Mouse (Mus musculus): ENCODE measurements at regions not wholly inside any gene's neighbourhood (a gene's known extent, or its start where the extent isn't known, plus 50 kb on each side); places are given as distances from the start of the nearest gene placed in this dataset.

GRCm38 (mm10) chr9:13963796-13964195 lies 136.3 kb downstream of the Fam76b start:
- no peaks in the 10 kb centered on the region for H3K36me3 ChIP-seq (replicated peaks; ENCODE audit: control insufficient read depth, insufficient read depth, low read length)
- H3K4me2 ChIP-seq (ENCODE audit: low read depth, low read length) = no peak overlapping the region
- no peak overlapping the region for H3K4me3 ChIP-seq (ENCODE audit: low read depth, low read length)
- no peak for TF ChIP-seq CTCF (IDR thresholded peaks at IDR 0.05; ENCODE audit: low read depth)
- no peak for TF ChIP-seq EP300 (IDR thresholded peaks at IDR 0.05; ENCODE audit: low read depth)
- H3K9ac ChIP-seq (replicated peaks; ENCODE audit: low read depth, low read length) = no peak overlapping the region
- no peaks in the 10 kb centered on the region for H3K27me3 ChIP-seq (ENCODE audit: control insufficient read depth, insufficient read depth, low read length)
- DNase-seq (ENCODE audit: low spot score) (no peak), ATAC-seq (ENCODE audit: insufficient read depth, low read depth) (no peak)
- WGBS = 68% methylated on average over 3 of the region's 3 CpGs
- H3K4me1 ChIP-seq (ENCODE audit: control insufficient read depth, insufficient read depth) = 0 out of 2 replicates have a peak, but pooled peaks cover 6% of the 10 kb centered on the region
- no peaks in the 10 kb centered on the region for H3K9me3 ChIP-seq (replicated peaks; ENCODE audit: control insufficient read depth, low read length)
- H3K27ac ChIP-seq (ENCODE audit: low read depth) = no peak overlapping the region

- 87% methylated on average over 4 of the region's 4 CpGs for WGBS
- Histone ChIP-seq H3K9me3 (replicated peaks; ENCODE audit: control insufficient read depth, low read length) (no peaks in the 10 kb centered on the region), H3K27me3 (ENCODE audit: control insufficient read depth, insufficient read depth, low read length) (no peaks in the 10 kb centered on the region), H3K36me3 (replicated peaks; ENCODE audit: control insufficient read depth, insufficient read depth, low read length) (no peaks in the 10 kb centered on the region), H3K4me2 (ENCODE audit: low read depth, low read length) (no peak overlapping the region), H3K9ac (replicated peaks; ENCODE audit: low read depth, low read length) (no peak overlapping the region), H3K27ac (ENCODE audit: low read depth) (no peak overlapping the region), H3K4me3 (ENCODE audit: low read depth, low read length) (no peak overlapping the region), H3K4me1 (ENCODE audit: control insufficient read depth, insufficient read depth) (peaks cover 10% of the 10 kb centered on the region; the same call in 1 of the 2 replicates)
- ATAC-seq (ENCODE audit: insufficient read depth, low read depth) (no peak), DNase-seq (ENCODE audit: low spot score) (no peak)
- no peak for TF ChIP-seq CTCF (IDR thresholded peaks at IDR 0.05; ENCODE audit: low read depth)
- no peak for TF ChIP-seq EP300 (IDR thresholded peaks at IDR 0.05; ENCODE audit: low read depth)
Observed at GRCm38 (mm10) chr9:13964256-13964655, 136.7 kb downstream of the Fam76b start.

DNA sequence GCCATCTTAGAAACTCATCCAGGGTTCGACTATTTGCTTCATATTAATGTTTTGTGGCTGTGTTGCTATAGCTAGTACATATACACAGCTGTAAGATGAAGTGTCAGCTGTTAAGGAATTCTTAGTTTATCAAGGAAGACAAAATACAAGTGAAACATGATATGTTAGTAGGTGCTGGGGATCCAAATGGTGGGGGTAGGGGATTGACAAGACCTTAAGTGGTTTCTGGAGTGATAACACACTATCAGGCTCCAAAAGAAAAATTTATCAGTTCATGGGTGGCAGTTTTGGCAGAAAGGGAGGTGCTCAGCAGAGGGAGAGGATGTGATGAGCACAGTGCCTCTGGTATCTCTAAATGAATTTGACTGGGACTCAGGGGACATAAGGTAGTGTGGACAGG lies 138.7 kb downstream of the Fam76b start:
- Histone ChIP-seq H3K27me3 (ENCODE audit: control insufficient read depth, insufficient read depth, low read length) (no peaks in the 10 kb centered on the region), H3K4me2 (ENCODE audit: low read depth, low read length) (no peak overlapping the region), H3K9me3 (replicated peaks; ENCODE audit: control insufficient read depth, low read length) (no peaks in the 10 kb centered on the region), H3K4me1 (ENCODE audit: control insufficient read depth, insufficient read depth) (peaks cover 12% of the 10 kb centered on the region; the same call in 1 of the 2 replicates), H3K27ac (ENCODE audit: low read depth) (no peak overlapping the region), H3K36me3 (replicated peaks; ENCODE audit: control insufficient read depth, insufficient read depth, low read length) (no peaks in the 10 kb centered on the region), H3K9ac (replicated peaks; ENCODE audit: low read depth, low read length) (no peak overlapping the region), H3K4me3 (ENCODE audit: low read depth, low read length) (no peak overlapping the region)
- 74% methylated on average over 1 of the region's 1 CpGs for WGBS
- ATAC-seq (ENCODE audit: insufficient read depth, low read depth) = no peak
- TF ChIP-seq EP300 (IDR thresholded peaks at IDR 0.05; ENCODE audit: low read depth) = no peak
- no peak for TF ChIP-seq CTCF (IDR thresholded peaks at IDR 0.05; ENCODE audit: low read depth)
- DNase-seq (ENCODE audit: low spot score) = no peak

GRCm38 (mm10) chr9:13969262-13969661 lies 141.7 kb downstream of the Fam76b start:
- H3K27ac ChIP-seq (ENCODE audit: low read depth) = peak overlapping the region; percentile 49; the same call in 1 of the 2 replicates
- ATAC-seq (ENCODE audit: insufficient read depth, low read depth) = peak; percentile 80
- H3K9ac ChIP-seq (replicated peaks; ENCODE audit: low read depth, low read length) = no peak overlapping the region
- H3K4me3 ChIP-seq (ENCODE audit: low read depth, low read length) = no peak overlapping the region
- DNase-seq (ENCODE audit: low spot score) = peak; percentile 63
- no peak overlapping the region for H3K4me2 ChIP-seq (ENCODE audit: low read depth, low read length)
- WGBS = 57% methylated on average over 1 of the region's 1 CpGs
- H3K9me3 ChIP-seq (replicated peaks; ENCODE audit: control insufficient read depth, low read length) = no peaks in the 10 kb centered on the region
- TF ChIP-seq CTCF (IDR thresholded peaks at IDR 0.05; ENCODE audit: low read depth) (no peak), EP300 (IDR thresholded peaks at IDR 0.05; ENCODE audit: low read depth) (no peak)
- no peaks in the 10 kb centered on the region for H3K27me3 ChIP-seq (ENCODE audit: control insufficient read depth, insufficient read depth, low read length)
- H3K4me1 ChIP-seq (ENCODE audit: control insufficient read depth, insufficient read depth) = peaks cover 12% of the 10 kb centered on the region; the same call in 1 of the 2 replicates
- no peaks in the 10 kb centered on the region for H3K36me3 ChIP-seq (replicated peaks; ENCODE audit: control insufficient read depth, insufficient read depth, low read length)

DNA sequence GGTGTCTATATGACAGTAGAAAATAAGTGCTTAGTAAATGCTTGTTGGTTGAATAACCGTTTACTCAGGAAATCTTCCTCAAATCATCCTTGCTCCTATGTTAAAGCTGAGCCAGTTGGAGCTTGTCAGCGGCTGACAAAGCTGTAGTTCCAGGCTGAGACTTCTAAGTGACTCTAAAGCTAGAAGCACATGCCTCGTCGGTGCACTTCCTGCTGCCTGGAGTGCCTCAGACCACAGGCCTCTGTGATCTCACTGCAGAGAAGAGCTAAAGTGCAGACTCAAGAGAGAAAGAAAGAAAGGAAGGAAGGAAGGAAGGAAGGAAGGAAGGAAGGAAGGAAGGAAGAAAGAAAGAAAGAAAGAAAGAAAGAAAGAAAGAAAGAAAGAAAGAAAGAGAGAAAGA lies 146.1 kb downstream of the Fam76b start:
- no peaks in the 10 kb centered on the region for H3K27me3 ChIP-seq (ENCODE audit: control insufficient read depth, insufficient read depth, low read length)
- no peaks in the 10 kb centered on the region for H3K36me3 ChIP-seq (replicated peaks; ENCODE audit: control insufficient read depth, insufficient read depth, low read length)
- no peak overlapping the region for H3K27ac ChIP-seq (ENCODE audit: low read depth)
- H3K4me3 ChIP-seq (ENCODE audit: low read depth, low read length) = no peak overlapping the region
- no peak overlapping the region for H3K9ac ChIP-seq (replicated peaks; ENCODE audit: low read depth, low read length)
- DNase-seq (ENCODE audit: low spot score) (no peak), ATAC-seq (ENCODE audit: insufficient read depth, low read depth) (no peak)
- WGBS = 45% methylated on average over 4 of the region's 4 CpGs
- TF ChIP-seq CTCF (IDR thresholded peaks at IDR 0.05; ENCODE audit: low read depth) (no peak), EP300 (IDR thresholded peaks at IDR 0.05; ENCODE audit: low read depth) (no peak)
- no peaks in the 10 kb centered on the region for H3K9me3 ChIP-seq (replicated peaks; ENCODE audit: control insufficient read depth, low read length)
- no peak overlapping the region for H3K4me2 ChIP-seq (ENCODE audit: low read depth, low read length)
- H3K4me1 ChIP-seq (ENCODE audit: control insufficient read depth, insufficient read depth) = peaks cover 7% of the 10 kb centered on the region; the same call in 1 of the 2 replicates

- DNase-seq (ENCODE audit: low spot score) = no peak
- Histone ChIP-seq H3K36me3 (replicated peaks; ENCODE audit: control insufficient read depth, insufficient read depth, low read length) (no peaks in the 10 kb centered on the region), H3K27me3 (ENCODE audit: control insufficient read depth, insufficient read depth, low read length) (no peaks in the 10 kb centered on the region), H3K4me2 (ENCODE audit: low read depth, low read length) (no peak overlapping the region), H3K27ac (ENCODE audit: low read depth) (no peak overlapping the region), H3K4me1 (ENCODE audit: control insufficient read depth, insufficient read depth) (no peaks in the 10 kb centered on the region), H3K9ac (replicated peaks; ENCODE audit: low read depth, low read length) (no peak overlapping the region), H3K4me3 (ENCODE audit: low read depth, low read length) (no peak overlapping the region), H3K9me3 (replicated peaks; ENCODE audit: control insufficient read depth, low read length) (no peaks in the 10 kb centered on the region)
- TF ChIP-seq EP300 (IDR thresholded peaks at IDR 0.05; ENCODE audit: low read depth) = no peak
- no peak for TF ChIP-seq CTCF (IDR thresholded peaks at IDR 0.05; ENCODE audit: low read depth)
- no peak for ATAC-seq (ENCODE audit: insufficient read depth, low read depth)
- WGBS = 13% methylated on average over 1 of the region's 1 CpGs
Observed at GRCm38 (mm10) chr9:13974870-13975269, 147.4 kb downstream of the Fam76b start.
